Mouse (Mus musculus): Measurements from ENCODE around the gene Slc2a5. TPM values are rescaled to one million over a fixed set of nuclear protein-coding genes. Genes with fewer than 3 reads are reported as not detected.

The Slc2a5 gene
- polyA plus RNA-seq (2014; fragmentation: Nextera tagmentation; extraction: Ambion mirVana), result 2.3 and 3.2 TPM in 2 replicates

DNA sequence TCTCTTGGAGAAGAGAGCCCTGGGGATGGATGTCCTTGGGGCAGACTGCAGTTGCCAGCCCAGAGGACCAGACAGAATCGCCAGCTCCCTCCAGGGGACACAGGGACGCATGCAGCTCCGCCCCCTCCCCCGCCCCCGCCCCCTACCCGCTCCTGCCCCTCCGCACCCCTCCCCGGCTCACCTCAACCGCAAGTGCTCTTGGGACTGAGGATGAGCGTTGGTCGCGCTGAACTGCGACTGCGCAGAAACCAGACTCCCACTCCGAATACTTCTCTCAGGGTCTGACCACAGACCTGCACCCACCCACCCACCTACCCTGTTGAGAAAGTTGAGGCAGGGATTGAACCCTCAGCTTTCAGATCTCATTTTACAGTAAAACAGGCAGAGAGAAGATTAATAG, at the start of gene Slc2a5:
Gene Slc2a5 (plus strand): TSS at position 229 of the 400 bp plus-strand sequence.
- no peaks in the 10 kb centered on the region for H3K9me3 ChIP-seq (replicated peaks; ENCODE audit: control insufficient read depth, low read length)
- no peak within 1 kb of the TSS for H3K27ac ChIP-seq (ENCODE audit: low read depth, low read length)
- no peaks in the 10 kb centered on the region for H3K27me3 ChIP-seq (replicated peaks; ENCODE audit: control insufficient read depth, insufficient read depth, low read length)
- WGBS, result 6% methylated on average over 13 of the region's 15 CpGs
- DNase-seq (ENCODE audit: low spot score) (peak; percentile 40), ATAC-seq (peak; percentile 44; the same call in 1 of the 2 replicates)
- 0 out of 2 replicates have a peak, but pooled peaks cover 4% of the 10 kb centered on the region for H3K4me1 ChIP-seq (ENCODE audit: control insufficient read depth, insufficient read depth, low read length)
- H3K4me3 ChIP-seq (ENCODE audit: low read depth, low read length), result no peak within 1 kb of the TSS
- H3K4me2 ChIP-seq (ENCODE audit: low read length), result peak within 1 kb of the TSS; percentile 34
- H3K36me3 ChIP-seq (ENCODE audit: control insufficient read depth, insufficient read depth, low read length), result no peaks in the 10 kb centered on the region
- peak within 1 kb of the TSS; percentile 26; the same call in 1 of the 2 replicates for H3K9ac ChIP-seq (ENCODE audit: low read length)

DNA sequence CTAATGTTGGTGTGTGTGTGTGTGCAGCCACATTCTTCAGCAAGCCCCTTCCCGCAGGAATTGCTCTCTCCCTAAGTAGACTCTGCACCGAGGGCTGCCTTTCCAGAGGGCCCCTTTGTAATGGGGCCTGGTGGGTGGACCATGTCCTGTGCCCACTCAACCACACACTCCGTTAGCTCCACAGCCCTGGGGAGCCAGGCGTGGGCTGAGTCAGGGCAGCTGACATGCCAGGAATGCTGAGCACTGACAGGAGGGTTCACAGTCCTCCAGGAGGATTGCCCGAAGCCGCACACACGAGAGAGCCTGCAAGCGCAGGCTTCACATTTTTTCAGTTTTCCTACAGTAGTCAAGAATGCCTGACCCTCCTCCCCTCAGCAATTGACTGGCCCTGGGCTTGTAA, 48.9 kb upstream of the Slc2a5 start:
- ATAC-seq, result no peak
- no peak overlapping the region for H3K4me2 ChIP-seq (ENCODE audit: low read length)
- H3K36me3 ChIP-seq (ENCODE audit: control insufficient read depth, insufficient read depth, low read length), result no peaks in the 10 kb centered on the region
- no peak for DNase-seq (ENCODE audit: low spot score)
- no peaks in the 10 kb centered on the region for H3K9me3 ChIP-seq (replicated peaks; ENCODE audit: control insufficient read depth, low read length)
- H3K9ac ChIP-seq (ENCODE audit: low read length), result no peak overlapping the region
- no peak overlapping the region for H3K27ac ChIP-seq (ENCODE audit: low read depth, low read length)
- no peaks in the 10 kb centered on the region for H3K27me3 ChIP-seq (replicated peaks; ENCODE audit: control insufficient read depth, insufficient read depth, low read length)
- WGBS, result 66% methylated on average over 8 of the region's 8 CpGs
- no peak overlapping the region for H3K4me3 ChIP-seq (ENCODE audit: low read depth, low read length)
- no peaks in the 10 kb centered on the region for H3K4me1 ChIP-seq (ENCODE audit: control insufficient read depth, insufficient read depth, low read length)

DNA sequence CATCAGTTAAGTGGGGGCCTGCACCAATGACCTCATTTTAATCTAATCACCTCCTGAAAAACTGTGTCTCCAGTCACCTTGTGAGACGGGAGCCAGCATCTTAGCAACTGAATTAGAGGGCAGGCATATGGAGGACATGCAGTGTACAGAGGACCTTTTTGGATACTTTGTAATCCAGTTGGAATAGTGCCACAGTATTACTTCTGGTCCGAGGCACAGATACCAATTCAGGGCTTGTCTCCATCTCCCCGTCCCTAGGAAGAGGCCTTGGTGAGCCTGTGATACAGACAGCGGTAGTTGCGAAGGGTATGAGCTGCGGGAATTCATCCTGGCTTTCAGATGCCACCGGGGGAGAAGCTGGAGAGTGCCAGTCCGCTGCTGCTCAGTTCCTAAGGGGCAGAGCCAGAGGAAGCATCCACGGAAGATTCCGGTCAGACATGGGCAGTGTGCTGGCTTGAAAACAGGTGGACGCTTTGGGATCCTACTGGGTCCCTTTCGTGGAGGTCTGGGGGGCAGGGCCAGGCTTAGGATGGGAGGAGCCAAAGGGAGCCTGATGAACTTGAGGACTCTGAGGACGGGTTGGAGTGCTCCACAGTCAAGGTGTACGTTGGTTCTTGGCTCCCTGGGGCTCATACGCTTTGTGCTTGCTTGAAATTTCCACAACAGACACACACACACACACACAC, 46.5 kb upstream of the Slc2a5 start:
- 52% methylated on average over 15 of the region's 15 CpGs for WGBS
- H3K36me3 ChIP-seq (ENCODE audit: control insufficient read depth, insufficient read depth, low read length), result no peaks in the 10 kb centered on the region
- H3K9me3 ChIP-seq (replicated peaks; ENCODE audit: control insufficient read depth, low read length), result no peaks in the 10 kb centered on the region
- H3K9ac ChIP-seq (ENCODE audit: low read length), result no peak overlapping the region
- ATAC-seq (no peak), DNase-seq (ENCODE audit: low spot score) (no peak)
- no peaks in the 10 kb centered on the region for H3K27me3 ChIP-seq (replicated peaks; ENCODE audit: control insufficient read depth, insufficient read depth, low read length)
- no peak overlapping the region for H3K27ac ChIP-seq (ENCODE audit: low read depth, low read length)
- no peak overlapping the region for H3K4me2 ChIP-seq (ENCODE audit: low read length)
- H3K4me3 ChIP-seq (ENCODE audit: low read depth, low read length), result no peak overlapping the region
- H3K4me1 ChIP-seq (ENCODE audit: control insufficient read depth, insufficient read depth, low read length), result no peaks in the 10 kb centered on the region

DNA sequence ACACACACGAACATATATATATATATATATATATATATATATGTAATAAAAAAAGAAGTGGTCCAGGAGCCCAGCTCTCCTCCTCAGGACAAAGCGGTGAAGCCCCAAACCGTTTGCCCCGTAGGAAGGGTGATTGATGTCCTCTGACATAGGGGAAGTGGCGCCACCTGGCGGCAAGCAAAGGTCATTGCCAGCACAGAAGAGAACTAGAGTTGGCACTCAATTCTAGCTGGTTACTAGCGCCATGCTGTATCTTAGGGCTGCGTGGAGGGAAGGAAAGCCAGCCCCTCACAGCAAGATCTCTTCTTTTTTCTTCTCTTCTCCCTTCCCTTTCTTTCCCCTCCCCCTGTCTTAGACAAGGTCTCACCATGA, 46.0 kb upstream of the Slc2a5 start:
- H3K4me1 ChIP-seq (ENCODE audit: control insufficient read depth, insufficient read depth, low read length), result no peaks in the 10 kb centered on the region
- 19% methylated on average over 8 of the region's 8 CpGs for WGBS
- no peaks in the 10 kb centered on the region for H3K9me3 ChIP-seq (replicated peaks; ENCODE audit: control insufficient read depth, low read length)
- ATAC-seq, result no peak; the same call in 1 of the 2 replicates
- no peak overlapping the region for H3K4me2 ChIP-seq (ENCODE audit: low read length)
- no peaks in the 10 kb centered on the region for H3K27me3 ChIP-seq (replicated peaks; ENCODE audit: control insufficient read depth, insufficient read depth, low read length)
- no peak overlapping the region for H3K4me3 ChIP-seq (ENCODE audit: low read depth, low read length)
- DNase-seq (ENCODE audit: low spot score), result peak; percentile 60
- H3K36me3 ChIP-seq (ENCODE audit: control insufficient read depth, insufficient read depth, low read length), result no peaks in the 10 kb centered on the region
- no peak overlapping the region for H3K27ac ChIP-seq (ENCODE audit: low read depth, low read length)
- H3K9ac ChIP-seq (ENCODE audit: low read length), result no peak overlapping the region

DNA sequence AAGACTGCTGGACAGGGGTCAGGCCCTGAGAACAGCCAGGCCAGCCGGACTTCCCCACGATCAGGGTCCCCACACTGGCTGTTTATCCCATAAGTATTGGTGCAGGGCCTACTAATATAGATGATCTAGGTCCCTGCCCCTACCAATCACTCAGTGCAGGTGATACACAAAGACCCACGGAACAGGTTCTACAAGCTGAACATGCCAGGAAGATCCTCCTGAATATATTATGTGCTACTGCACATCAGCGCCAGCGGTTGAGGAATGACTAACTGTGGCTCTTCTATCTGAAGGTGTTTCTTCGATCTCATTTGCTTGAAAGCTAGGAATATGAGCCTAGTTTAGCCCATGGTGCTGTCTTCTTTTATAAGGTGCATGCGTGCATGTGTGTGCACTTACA, 43.7 kb upstream of the Slc2a5 start:
- H3K9ac ChIP-seq (ENCODE audit: low read length), result no peak overlapping the region
- no peaks in the 10 kb centered on the region for H3K36me3 ChIP-seq (ENCODE audit: control insufficient read depth, insufficient read depth, low read length)
- H3K4me1 ChIP-seq (ENCODE audit: control insufficient read depth, insufficient read depth, low read length), result no peaks in the 10 kb centered on the region
- ATAC-seq (no peak), DNase-seq (ENCODE audit: low spot score) (no peak)
- H3K9me3 ChIP-seq (replicated peaks; ENCODE audit: control insufficient read depth, low read length), result no peaks in the 10 kb centered on the region
- 94% methylated on average over 7 of the region's 7 CpGs for WGBS
- no peak overlapping the region for H3K4me2 ChIP-seq (ENCODE audit: low read length)
- no peak overlapping the region for H3K4me3 ChIP-seq (ENCODE audit: low read depth, low read length)
- no peak overlapping the region for H3K27ac ChIP-seq (ENCODE audit: low read depth, low read length)
- H3K27me3 ChIP-seq (replicated peaks; ENCODE audit: control insufficient read depth, insufficient read depth, low read length), result no peaks in the 10 kb centered on the region

DNA sequence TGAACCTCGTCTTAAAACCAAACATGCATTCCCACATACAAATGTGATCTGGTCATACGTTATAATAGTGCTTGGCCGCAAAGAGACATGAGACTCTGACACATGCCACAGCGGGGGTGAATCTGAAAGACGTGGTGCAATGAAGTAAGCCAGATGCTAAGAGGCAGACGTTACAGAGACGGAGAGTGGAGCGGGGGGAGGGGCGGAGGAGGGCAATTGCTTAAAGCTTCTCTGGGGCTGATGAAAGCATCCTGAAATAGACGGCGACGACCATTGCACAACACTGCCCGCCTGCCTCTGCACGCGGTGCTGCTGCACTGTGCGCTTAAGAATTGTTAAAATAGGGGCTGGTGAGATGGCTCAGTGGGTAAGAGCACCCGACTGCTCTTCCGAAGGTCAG, 42.9 kb upstream of the Slc2a5 start:
- 48% methylated on average over 18 of the region's 18 CpGs for WGBS
- H3K4me2 ChIP-seq (ENCODE audit: low read length), result no peak overlapping the region
- H3K27me3 ChIP-seq (replicated peaks; ENCODE audit: control insufficient read depth, insufficient read depth, low read length), result no peaks in the 10 kb centered on the region
- ATAC-seq, result no peak
- no peaks in the 10 kb centered on the region for H3K36me3 ChIP-seq (ENCODE audit: control insufficient read depth, insufficient read depth, low read length)
- no peak overlapping the region for H3K9ac ChIP-seq (ENCODE audit: low read length)
- H3K27ac ChIP-seq (ENCODE audit: low read depth, low read length), result no peak overlapping the region
- H3K4me3 ChIP-seq (ENCODE audit: low read depth, low read length), result no peak overlapping the region
- DNase-seq (ENCODE audit: low spot score), result no peak
- H3K4me1 ChIP-seq (ENCODE audit: control insufficient read depth, insufficient read depth, low read length), result no peaks in the 10 kb centered on the region
- H3K9me3 ChIP-seq (replicated peaks; ENCODE audit: control insufficient read depth, low read length), result no peaks in the 10 kb centered on the region

DNA sequence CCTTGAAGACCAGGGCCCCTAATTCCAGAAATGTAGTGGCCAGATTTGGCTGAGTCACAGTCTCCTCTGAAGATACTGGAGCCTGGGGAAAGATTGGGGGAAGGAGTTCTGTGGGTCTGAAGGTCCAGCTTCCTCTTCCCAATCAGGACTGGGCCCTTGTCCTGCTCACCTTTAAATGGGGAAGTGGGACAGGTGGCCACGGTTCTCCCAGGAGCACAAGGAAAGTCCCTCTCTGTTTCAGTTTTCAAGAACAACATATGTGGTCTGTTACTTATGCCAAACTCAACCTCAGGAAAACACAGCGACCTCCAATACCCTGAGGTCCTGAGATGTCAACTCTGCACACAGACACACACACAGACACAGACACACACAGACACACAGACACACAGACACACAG, 40.4 kb upstream of the Slc2a5 start:
- no peaks in the 10 kb centered on the region for H3K9me3 ChIP-seq (replicated peaks; ENCODE audit: control insufficient read depth, low read length)
- no peaks in the 10 kb centered on the region for H3K27me3 ChIP-seq (replicated peaks; ENCODE audit: control insufficient read depth, insufficient read depth, low read length)
- H3K4me2 ChIP-seq (ENCODE audit: low read length), result no peak overlapping the region
- no peak for DNase-seq (ENCODE audit: low spot score)
- H3K4me3 ChIP-seq (ENCODE audit: low read depth, low read length), result no peak overlapping the region
- no peaks in the 10 kb centered on the region for H3K4me1 ChIP-seq (ENCODE audit: control insufficient read depth, insufficient read depth, low read length)
- ATAC-seq, result no peak
- no peak overlapping the region for H3K9ac ChIP-seq (ENCODE audit: low read length)
- H3K27ac ChIP-seq (ENCODE audit: low read depth, low read length), result no peak overlapping the region
- H3K36me3 ChIP-seq (ENCODE audit: control insufficient read depth, insufficient read depth, low read length), result no peaks in the 10 kb centered on the region
- WGBS, result 65% methylated on average over 2 of the region's 2 CpGs

- ATAC-seq, result no peak
- no peak overlapping the region for H3K27ac ChIP-seq (ENCODE audit: low read depth, low read length)
Observed at GRCm38 (mm10) chr4:150079244-150079643, 39.8 kb upstream of the Slc2a5 start.

DNA sequence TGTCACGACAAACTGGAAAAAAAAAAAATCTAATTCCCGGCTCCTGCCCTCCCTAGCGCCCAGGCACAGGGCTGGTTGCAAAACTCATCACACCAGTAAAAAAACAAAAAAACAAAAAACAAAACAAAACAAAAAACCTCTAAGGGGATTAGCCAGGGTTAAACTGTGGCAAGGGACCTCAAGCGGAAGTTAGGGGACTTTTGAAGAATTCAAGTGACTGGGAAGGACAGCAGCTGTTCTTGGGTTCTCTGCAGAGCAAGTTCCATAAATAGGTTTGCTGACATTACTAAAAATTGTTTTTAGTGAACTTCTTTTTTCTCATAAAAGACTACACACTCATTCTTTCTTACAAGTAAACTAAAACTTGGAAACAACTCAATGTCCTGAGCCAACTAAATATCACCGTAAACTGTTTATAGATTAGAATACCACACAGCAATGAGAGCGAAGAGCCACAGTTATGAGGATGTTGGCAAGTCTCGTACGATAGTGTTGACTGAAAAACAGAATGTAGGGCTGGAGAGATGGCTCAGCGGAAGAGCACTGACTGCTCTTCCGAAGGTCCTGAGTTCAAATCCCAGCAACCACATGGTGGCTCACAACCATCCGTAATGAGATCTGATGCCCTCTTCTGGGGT, 38.6 kb upstream of the Slc2a5 start:
- no peak for DNase-seq (ENCODE audit: low spot score)
- Histone ChIP-seq H3K4me3 (ENCODE audit: low read depth, low read length) (no peak overlapping the region), H3K9ac (ENCODE audit: low read length) (no peak overlapping the region), H3K27me3 (replicated peaks; ENCODE audit: control insufficient read depth, insufficient read depth, low read length) (no peaks in the 10 kb centered on the region), H3K4me2 (ENCODE audit: low read length) (no peak overlapping the region), H3K27ac (ENCODE audit: low read depth, low read length) (no peak overlapping the region), H3K9me3 (replicated peaks; ENCODE audit: control insufficient read depth, low read length) (no peaks in the 10 kb centered on the region), H3K36me3 (ENCODE audit: control insufficient read depth, insufficient read depth, low read length) (no peaks in the 10 kb centered on the region), H3K4me1 (ENCODE audit: control insufficient read depth, insufficient read depth, low read length) (no peaks in the 10 kb centered on the region)
- no peak for ATAC-seq
- WGBS, result 81% methylated on average over 11 of the region's 11 CpGs

More at GRCm38 (mm10) chr4:150079244-150079643, 39.8 kb upstream of the Slc2a5 start:
- Histone ChIP-seq H3K9me3 (replicated peaks; ENCODE audit: control insufficient read depth, low read length) (no peaks in the 10 kb centered on the region), H3K27me3 (replicated peaks; ENCODE audit: control insufficient read depth, insufficient read depth, low read length) (no peaks in the 10 kb centered on the region), H3K4me2 (ENCODE audit: low read length) (no peak overlapping the region), H3K4me3 (ENCODE audit: low read depth, low read length) (no peak overlapping the region), H3K4me1 (ENCODE audit: control insufficient read depth, insufficient read depth, low read length) (no peaks in the 10 kb centered on the region), H3K36me3 (ENCODE audit: control insufficient read depth, insufficient read depth, low read length) (no peaks in the 10 kb centered on the region), H3K9ac (ENCODE audit: low read length) (no peak overlapping the region)
- DNase-seq (ENCODE audit: low spot score), result no peak
- WGBS, result 78% methylated on average over 7 of the region's 7 CpGs
